ENCODE assay signal across 8 mouse cellular contexts in the genomic region with DNA sequence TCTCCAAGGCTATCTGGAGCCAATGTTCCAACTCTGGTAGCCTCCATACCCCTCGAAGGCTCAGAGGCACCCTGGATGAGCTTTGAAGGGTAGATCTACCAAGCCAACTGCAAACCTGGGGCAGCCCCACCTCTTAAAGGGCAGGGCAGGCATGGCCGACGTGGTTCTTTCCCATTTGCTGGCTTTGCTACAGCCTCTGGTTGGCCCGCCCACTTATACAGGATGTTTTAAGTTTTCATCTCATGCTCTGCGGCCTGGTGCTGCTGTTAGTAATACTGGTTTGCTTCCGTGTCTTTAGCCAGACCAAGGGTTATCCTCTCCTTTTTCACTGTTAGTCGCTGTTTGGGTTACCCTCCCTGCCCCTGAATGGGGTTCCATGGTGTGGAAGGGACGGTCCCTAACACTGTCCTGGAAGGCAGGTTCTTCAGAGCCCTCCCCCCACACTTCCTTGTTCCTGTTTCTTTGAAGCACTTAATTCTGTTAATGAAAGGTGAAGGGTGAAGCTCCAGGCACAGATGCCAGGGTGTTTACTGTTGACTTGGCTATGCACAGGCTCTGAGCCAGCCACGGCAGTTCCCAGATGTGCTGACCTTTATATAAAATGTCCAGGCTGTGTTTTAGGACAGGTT. TPM values are rescaled to one million over a fixed set of nuclear protein-coding genes. Genes with fewer than 3 reads are reported as not detected.
DNase-seq lines count a peak whose midpoint lies in the region; ATAC-seq and TF ChIP-seq lines count a peak whose summit lies in the region.

No protein-coding gene starts in this region.

- no peak overlapping the region for H3K9ac ChIP-seq in liver, embryonic 14.5 days (replicated peaks)
- H3K9ac ChIP-seq in neural tube, embryonic 13.5 days: peak overlapping the region; percentile 97

- H3K27me3 ChIP-seq in liver, embryonic 14.5 days (ENCODE audit: control insufficient read depth, insufficient read depth, low read length): no peaks in the 10 kb centered on the region
- H3K27me3 ChIP-seq in neural tube, embryonic 13.5 days: no peaks in the 10 kb centered on the region

- TF ChIP-seq EP300 in liver, embryonic 14.5 days (IDR thresholded peaks at IDR 0.05; ENCODE audit: low read depth): no peak

- H3K4me3 ChIP-seq in embryonic fibroblast, embryonic 13.5 days (ENCODE audit: insufficient read depth, low read length): peak overlapping the region; percentile 29
- no peak overlapping the region for H3K4me3 ChIP-seq in liver, embryonic 14.5 days (ENCODE audit: insufficient read depth in 1 of 2, low read depth in 2 of 2, low read length in 2 of 2)
- H3K4me3 ChIP-seq in neural tube, embryonic 13.5 days: no peak overlapping the region

- no peak for TF ChIP-seq POLR2A in embryonic fibroblast, embryonic 13.5 days (IDR thresholded peaks at IDR 0.05; ENCODE audit: low read depth, low read length)

- peaks cover 2% of the 10 kb centered on the region; the same call in 1 of the 2 replicates for H3K36me3 ChIP-seq in liver, embryonic 14.5 days (replicated peaks; ENCODE audit: control insufficient read depth, insufficient read depth, low read depth)
- peaks cover 27% of the 10 kb centered on the region for H3K36me3 ChIP-seq in neural tube, embryonic 13.5 days

- H3K27ac ChIP-seq in embryonic fibroblast, embryonic 13.5 days (ENCODE audit: insufficient read depth, low read length): no peak overlapping the region
- no peak overlapping the region for H3K27ac ChIP-seq in liver, embryonic 14.5 days
- H3K27ac ChIP-seq in neural tube, embryonic 13.5 days (replicated peaks): no peak overlapping the region

- ATAC-seq in inflammation-experienced regulatory T-cells, adult 6 months: peak; percentile 89
- peak; percentile 21; the same call in 1 of the 2 replicates for ATAC-seq in liver, embryonic 14.5 days (ENCODE audit: insufficient read depth)
- no peak for ATAC-seq in neural tube, embryonic 13.5 days (ENCODE audit: low read depth)

- peaks cover 10% of the 10 kb centered on the region; the same call in 1 of the 2 replicates for H3K4me1 ChIP-seq in embryonic fibroblast, embryonic 13.5 days (ENCODE audit: control insufficient read depth, insufficient read depth, low read length)
- peaks cover 11 to 16% of the 10 kb centered on the region in 2 experiments for H3K4me1 ChIP-seq in liver, embryonic 14.5 days (replicated peaks; ENCODE audit: control insufficient read depth in 2 of 2, insufficient read depth in 2 of 2, low read length in 1 of 2)
- peaks cover 44% of the 10 kb centered on the region for H3K4me1 ChIP-seq in neural tube, embryonic 13.5 days (replicated peaks)

- H3K4me2 ChIP-seq in liver, embryonic 14.5 days (ENCODE audit: low read depth): peak overlapping the region; percentile 31
- peak overlapping the region; percentile 95 for H3K4me2 ChIP-seq in neural tube, embryonic 13.5 days

- 32% methylated on average over 9 of the region's 9 CpGs for WGBS in liver, embryonic 14.5 days (ENCODE audit: insufficient replicate concordance)
- 79% methylated on average over 9 of the region's 9 CpGs for WGBS in neural tube, embryonic 13.5 days

- DNase-seq in urinary bladder, adult 18-20 months (ENCODE audit: low spot score in 2 of 2): peak; percentile 35 to 41
- DNase-seq in urinary bladder, postnatal 4 days (ENCODE audit: low spot score in 2 of 2): no peak
- DNase-seq in liver, embryonic 14.5 days (ENCODE audit: low read depth in 3 of 3, low spot score in 3 of 3): peak; percentile 48 to 55 (median 52)
- DNase-seq in layer of hippocampus, adult 8-10 months (ENCODE audit: low spot score in 2 of 2): no peak
- DNase-seq in layer of hippocampus, adult 9-11 months: no peak

- TF ChIP-seq CTCF in embryonic fibroblast, embryonic 13.5 days (IDR thresholded peaks at IDR 0.05; ENCODE audit: borderline replicate concordance, insufficient read depth, low read length): no peak
- no peak for TF ChIP-seq CTCF in liver, embryonic 14.5 days (IDR thresholded peaks at IDR 0.05; ENCODE audit: low read depth)

- H3K9me3 ChIP-seq in liver, embryonic 14.5 days (ENCODE audit: control insufficient read depth, low read length): no peaks in the 10 kb centered on the region
- no peaks in the 10 kb centered on the region for H3K9me3 ChIP-seq in neural tube, embryonic 13.5 days

RNA-seq across cellular contexts. Expression of gene Trabd, which starts 3.4 kb away (rescaled TPM):
- 18.1 and 20.5 TPM in 2 replicates for polyA plus RNA-seq in embryonic fibroblast, embryonic 13.5 days (2011; ENCODE audit: insufficient read length, low read depth, missing spikeins)
- 10 to 100 TPM; 22.4 to 43.3 (median 23.9) TPM for polyA plus RNA-seq in inflammation-experienced regulatory T-cells, adult 6 months (2017; shearing (Covaris generic))
- polyA plus RNA-seq in liver, embryonic 14.5 days (2012; rRNA removed): 8.3 and 8.4 TPM in 2 replicates
- polyA plus RNA-seq in liver, embryonic 14.5 days (2014; fragmentation: Nextera tagmentation; extraction: Ambion mirVana): 13.0 and 13.7 TPM in 2 replicates
- 39.6 and 46.8 TPM in 2 replicates for polyA plus RNA-seq in neural tube, embryonic 13.5 days (2015; fragmentation: Nextera tagmentation; extraction: Ambion mirVana)
- total RNA-seq in layer of hippocampus, adult 8-10 months (2022): 10 to 100 TPM; 20.5 to 22.3 (median 22.0) TPM

RNA-seq across cellular contexts. Expression of gene Selenoo, which starts 10.6 kb away (rescaled TPM):
- polyA plus RNA-seq in embryonic fibroblast, embryonic 13.5 days (2011; ENCODE audit: insufficient read length, low read depth, missing spikeins): 14.5 and 17.6 TPM in 2 replicates
- polyA plus RNA-seq in inflammation-experienced regulatory T-cells, adult 6 months (2017; shearing (Covaris generic)): 10 to 100 TPM in 2 of 3 experiments, 1 to 10 TPM in 1; 5.8 to 13.1 (median 12.1) TPM
- polyA plus RNA-seq in liver, embryonic 14.5 days (2012; rRNA removed): 8.9 TPM in 2 replicates
- 7.4 and 9.0 TPM in 2 replicates for polyA plus RNA-seq in liver, embryonic 14.5 days (2014; fragmentation: Nextera tagmentation; extraction: Ambion mirVana)
- polyA plus RNA-seq in neural tube, embryonic 13.5 days (2015; fragmentation: Nextera tagmentation; extraction: Ambion mirVana): 21.0 and 21.9 TPM in 2 replicates
- 10 to 100 TPM; 22.9 to 25.4 (median 23.4) TPM for total RNA-seq in layer of hippocampus, adult 8-10 months (2022)

RNA-seq across cellular contexts. Expression of gene Panx2, which starts 18.8 kb away (rescaled TPM):
- polyA plus RNA-seq in embryonic fibroblast, embryonic 13.5 days (2011; ENCODE audit: insufficient read length, low read depth, missing spikeins): not detected in 2 replicates
- polyA plus RNA-seq in inflammation-experienced regulatory T-cells, adult 6 months (2017; shearing (Covaris generic)): not detected
- 0.01 TPM in 2 replicates for polyA plus RNA-seq in liver, embryonic 14.5 days (2012; rRNA removed)
- polyA plus RNA-seq in liver, embryonic 14.5 days (2014; fragmentation: Nextera tagmentation; extraction: Ambion mirVana): not detected in 2 replicates
- 2.8 and 3.4 TPM in 2 replicates for polyA plus RNA-seq in neural tube, embryonic 13.5 days (2015; fragmentation: Nextera tagmentation; extraction: Ambion mirVana)
- total RNA-seq in layer of hippocampus, adult 8-10 months (2022): 100 to 1,000 TPM; 126 to 157 (median 144) TPM

RNA-seq across cellular contexts. Expression of gene Tubgcp6, which starts 44.6 kb away (rescaled TPM):
- polyA plus RNA-seq in embryonic fibroblast, embryonic 13.5 days (2011; ENCODE audit: insufficient read length, low read depth, missing spikeins): 13.5 and 14.2 TPM in 2 replicates
- 10 to 100 TPM; 12.2 to 17.7 (median 17.1) TPM for polyA plus RNA-seq in inflammation-experienced regulatory T-cells, adult 6 months (2017; shearing (Covaris generic))
- 12.0 and 13.6 TPM in 2 replicates for polyA plus RNA-seq in liver, embryonic 14.5 days (2012; rRNA removed)
- 6.3 and 7.7 TPM in 2 replicates for polyA plus RNA-seq in liver, embryonic 14.5 days (2014; fragmentation: Nextera tagmentation; extraction: Ambion mirVana)
- polyA plus RNA-seq in neural tube, embryonic 13.5 days (2015; fragmentation: Nextera tagmentation; extraction: Ambion mirVana): 15.8 and 16.7 TPM in 2 replicates
- 10 to 100 TPM; 26.1 to 38.9 (median 32.8) TPM for total RNA-seq in layer of hippocampus, adult 8-10 months (2022)

RNA-seq across cellular contexts. Expression of gene Hdac10, which starts 50.2 kb away (rescaled TPM):
- 6.4 and 7.2 TPM in 2 replicates for polyA plus RNA-seq in embryonic fibroblast, embryonic 13.5 days (2011; ENCODE audit: insufficient read length, low read depth, missing spikeins)
- polyA plus RNA-seq in inflammation-experienced regulatory T-cells, adult 6 months (2017; shearing (Covaris generic)): 10 to 100 TPM in 2 of 3 experiments, 1 to 10 TPM in 1; 8.6 to 29.8 (median 25.6) TPM
- polyA plus RNA-seq in liver, embryonic 14.5 days (2012; rRNA removed): 8.1 and 8.5 TPM in 2 replicates
- polyA plus RNA-seq in liver, embryonic 14.5 days (2014; fragmentation: Nextera tagmentation; extraction: Ambion mirVana): 5.3 and 6.3 TPM in 2 replicates
- polyA plus RNA-seq in neural tube, embryonic 13.5 days (2015; fragmentation: Nextera tagmentation; extraction: Ambion mirVana): 23.9 and 26.7 TPM in 2 replicates
- total RNA-seq in layer of hippocampus, adult 8-10 months (2022): 10 to 100 TPM; 14.7 to 19.3 (median 15.9) TPM

Comparison
In these comparisons a context has a peak if more than half of its experiments do, and no peak if none do; other contexts are left out.
1. DNase-seq: peak in urinary bladder, adult 18-20 months (2 of 2) and liver, embryonic 14.5 days (3 of 3); none in urinary bladder, postnatal 4 days (0 of 2), layer of hippocampus, adult 8-10 months (0 of 2) and layer of hippocampus, adult 9-11 months (single experiment).